Mouse (Mus musculus) kidney, postnatal 0 days (tissue): ENCODE measurements around the gene Gm21732. TPM values are rescaled to one million over a fixed set of nuclear protein-coding genes. Genes with fewer than 3 reads are reported as not detected.
"Not testable (repeated sequence)": the region's sequence is repeated elsewhere in the genome, so short reads cannot be mapped to it uniquely, and the experiment has no call there.

Experiments used
- ATAC-seq: fragments of 200-750 bp; cut with Nextera tagmentation; replicated peaks from 2 replicates; pipeline ENCODE4 v1.8.0; 2017; ENCODE audit warnings: low read depth, moderate number of reproducible peaks, moderate TSS enrichment, moderate library complexity; ENCODE audit not compliant: low FRiP score
- DNase-seq: peaks from one replicate; pipeline ENCODE4 v3.0.0-alpha.2; 2016; ENCODE audit warnings: low spot score
- H3K27ac ChIP-seq: fragments of 300-500 bp; sonication (generic); 2 replicates; pipeline ENCODE4 v1.5.1; 2014; ENCODE audit warnings: mild to moderate bottlenecking
- H3K27me3 ChIP-seq: fragments of 300-500 bp; sonication (generic); 2 replicates; pipeline ENCODE4 v1.6.1; 2014; ENCODE audit warnings: low read length, mixed read lengths; ENCODE audit not compliant: insufficient read depth
- H3K36me3 ChIP-seq: fragments of 300-500 bp; sonication (generic); 2 replicates; pipeline ENCODE4 v1.6.1; 2014; ENCODE audit warnings: low read length, mixed read lengths; ENCODE audit not compliant: insufficient read depth
- H3K4me1 ChIP-seq: fragments of 300-500 bp; sonication (generic); replicated peaks from 2 replicates; pipeline ENCODE4 v1.6.1; 2014; ENCODE audit warnings: antibody characterized with exemption, low read length, mixed read lengths; ENCODE audit not compliant: insufficient read depth
- H3K4me2 ChIP-seq: fragments of 300-500 bp; sonication (generic); 2 replicates; pipeline ENCODE4 v1.6.1; 2014; ENCODE audit warnings: mild to moderate bottlenecking, low read length, moderate library complexity, mixed read lengths
- H3K4me3 ChIP-seq: fragments of 300-500 bp; sonication (generic); replicated peaks from 2 replicates; pipeline ENCODE4 v1.5.1; 2014; ENCODE audit warnings: low read depth, low read length
- H3K9ac ChIP-seq: fragments of 300-500 bp; sonication (generic); 2 replicates; pipeline ENCODE4 v1.6.1; 2014; ENCODE audit warnings: low read depth, low read length
- H3K9me3 ChIP-seq: fragments of 300-500 bp; sonication (generic); replicated peaks from 2 replicates; pipeline ENCODE4 v1.6.1; 2016; ENCODE audit warnings: low read length, inconsistent platforms, mixed read lengths
- WGBS: fragments of 180-500 bp; shearing (Covaris S2); extraction: QIAGEN DNeasy Blood & Tissue Kit; methylation state at CpG from one replicate; pipeline ENCODE4 v1.1.7; 2014; 5-methylcytosine and 5-hydroxymethylcytosine counted together
- polyA plus RNA-seq: library from polyadenylated mRNA; unstranded; fragments of >200 nt; fragmentation: Nextera tagmentation; extraction: Ambion mirVana; gene quantifications from 2 replicates; pipeline ENCODE4 v1.2.1, GENCODE M21; 2015

Gm21732 gene
- polyA plus RNA-seq, result not detected in 2 replicates

DNA sequence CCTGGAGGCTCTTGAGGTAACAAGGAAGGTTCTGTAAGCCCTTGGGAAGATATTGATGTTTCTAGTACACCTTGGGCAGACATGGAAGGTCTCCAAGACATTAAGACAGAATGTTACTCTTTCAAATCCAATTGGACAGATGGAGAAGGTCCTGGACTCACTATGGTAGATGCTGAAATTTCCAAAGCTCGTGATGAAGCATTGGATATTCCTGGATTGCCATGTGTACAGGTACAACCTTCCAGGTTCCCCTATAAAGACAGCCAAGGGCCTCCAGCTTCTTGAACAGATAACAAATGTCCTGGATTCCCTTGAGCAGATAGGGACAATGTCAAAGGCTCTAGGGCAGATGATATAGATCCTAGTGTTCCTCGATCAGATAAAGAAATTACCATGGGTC, at the start of gene Gm21732:
Gene Gm21732 (minus strand): TSS at position 101 of the 400 bp plus-strand sequence.
- H3K9me3 ChIP-seq, H3K4me1 ChIP-seq, H3K36me3 ChIP-seq, H3K4me2 ChIP-seq, DNase-seq, H3K9ac ChIP-seq, H3K4me3 ChIP-seq, ATAC-seq, H3K27me3 ChIP-seq, H3K27ac ChIP-seq: not testable (repeated sequence)
- no CpG with 5 or more reads among the region's 2 CpGs for WGBS

Other genes with a start within 250 kb of the Gm21732 start
- gene Gm20897, start 73.5 kb downstream of the Gm21732 start, polyA plus RNA-seq, result not detected in 2 replicates